Mouse (Mus musculus): ENCODE measurements at regions not wholly inside any gene's neighbourhood (a gene's known extent, or its start where the extent isn't known, plus 50 kb on each side); places are given as distances from the start of the nearest gene placed in this dataset.

GRCm38 (mm10) chr11:33061570-33061969, 85.6 kb downstream of the Fgf18 start:
- Histone ChIP-seq H3K36me3 (ENCODE audit: insufficient read depth, low read length) (no peaks in the 10 kb centered on the region), H3K4me3 (replicated peaks; ENCODE audit: low read length) (no peak overlapping the region), H3K27me3 (ENCODE audit: insufficient read depth, low read length) (peaks cover 8% of the 10 kb centered on the region; the same call in 1 of the 2 replicates), H3K4me1 (replicated peaks; ENCODE audit: low read depth, low read length) (0 out of 2 replicates have a peak, but pooled peaks cover 3% of the 10 kb centered on the region), H3K9me3 (ENCODE audit: low read length) (peaks cover 4% of the 10 kb centered on the region; the same call in 1 of the 2 replicates)
- no peak for TF ChIP-seq POU5F1 (IDR thresholded peaks at IDR 0.05; ENCODE audit: borderline replicate concordance, low read length)

GRCm38 (mm10) chr11:33060352-33060751, 86.8 kb downstream of the Fgf18 start:
- TF ChIP-seq NANOG (IDR thresholded peaks at IDR 0.05; ENCODE audit: borderline replicate concordance, low read length), result no peak
- no peak for TF ChIP-seq POU5F1 (IDR thresholded peaks at IDR 0.05; ENCODE audit: borderline replicate concordance, low read length)
- TF ChIP-seq CTCF (conservative IDR thresholded peaks at IDR 0.05; ENCODE audit: low read length), result no peak
- Histone ChIP-seq H3K4me1 (replicated peaks; ENCODE audit: low read depth, low read length) (0 out of 2 replicates have a peak, but pooled peaks cover 3% of the 10 kb centered on the region), H3K9me3 (ENCODE audit: low read length) (peaks cover 4% of the 10 kb centered on the region; the same call in 1 of the 2 replicates), H3K4me3 (replicated peaks; ENCODE audit: low read length) (no peak overlapping the region), H3K36me3 (ENCODE audit: insufficient read depth, low read length) (no peaks in the 10 kb centered on the region), H3K27me3 (ENCODE audit: insufficient read depth, low read length) (peaks cover 10% of the 10 kb centered on the region; the same call in 1 of the 2 replicates)

GRCm38 (mm10) chr11:33050216-33050615, 97.0 kb downstream of the Fgf18 start:
- Histone ChIP-seq H3K4me1 (replicated peaks; ENCODE audit: low read depth, low read length) (peaks cover 3% of the 10 kb centered on the region; the same call in 1 of the 2 replicates), H3K9me3 (ENCODE audit: low read length) (no peaks in the 10 kb centered on the region), H3K4me3 (replicated peaks; ENCODE audit: low read length) (peak overlapping the region; percentile 37; the same call in 1 of the 2 replicates), H3K27me3 (ENCODE audit: insufficient read depth, low read length) (peaks cover 25% of the 10 kb centered on the region), H3K36me3 (ENCODE audit: insufficient read depth, low read length) (no peaks in the 10 kb centered on the region)
- TF ChIP-seq NANOG (IDR thresholded peaks at IDR 0.05; ENCODE audit: borderline replicate concordance, low read length), result no peak
- TF ChIP-seq POU5F1 (IDR thresholded peaks at IDR 0.05; ENCODE audit: borderline replicate concordance, low read length), result no peak
- TF ChIP-seq CTCF (conservative IDR thresholded peaks at IDR 0.05; ENCODE audit: low read length), result no peak

- Histone ChIP-seq H3K27me3 (ENCODE audit: insufficient read depth, low read length) (0 out of 2 replicates have a peak, but pooled peaks cover 2% of the 10 kb centered on the region), H3K9me3 (ENCODE audit: low read length) (no peaks in the 10 kb centered on the region)
Measured at GRCm38 (mm10) chr11:33039854-33040792, 107.1 kb downstream of the Fgf18 start.

GRCm38 (mm10) chr11:33036367-33036766, 110.8 kb downstream of the Fgf18 start:
- no peaks in the 10 kb centered on the region for H3K9me3 ChIP-seq (ENCODE audit: low read length)
- peaks cover 14% of the 10 kb centered on the region for H3K4me1 ChIP-seq (replicated peaks; ENCODE audit: low read depth, low read length)
- TF ChIP-seq NANOG (IDR thresholded peaks at IDR 0.05; ENCODE audit: borderline replicate concordance, low read length) (no peak), CTCF (conservative IDR thresholded peaks at IDR 0.05; ENCODE audit: low read length) (no peak), POU5F1 (IDR thresholded peaks at IDR 0.05; ENCODE audit: borderline replicate concordance, low read length) (no peak)
- H3K27me3 ChIP-seq (ENCODE audit: insufficient read depth, low read length), result 0 out of 2 replicates have a peak, but pooled peaks cover 2% of the 10 kb centered on the region
- H3K4me3 ChIP-seq (replicated peaks; ENCODE audit: low read length), result no peak overlapping the region
- no peaks in the 10 kb centered on the region for H3K36me3 ChIP-seq (ENCODE audit: insufficient read depth, low read length)

More at GRCm38 (mm10) chr11:33039854-33040792, 107.1 kb downstream of the Fgf18 start:
- peaks cover 14% of the 10 kb centered on the region for H3K4me1 ChIP-seq (replicated peaks; ENCODE audit: low read depth, low read length)
- TF ChIP-seq NANOG (IDR thresholded peaks at IDR 0.05; ENCODE audit: borderline replicate concordance, low read length) (peak; percentile 68), CTCF (conservative IDR thresholded peaks at IDR 0.05; ENCODE audit: low read length) (no peak), POU5F1 (IDR thresholded peaks at IDR 0.05; ENCODE audit: borderline replicate concordance, low read length) (no peak)
- H3K4me3 ChIP-seq (replicated peaks; ENCODE audit: low read length), result no peak overlapping the region
- no peaks in the 10 kb centered on the region for H3K36me3 ChIP-seq (ENCODE audit: insufficient read depth, low read length)

- no peaks in the 10 kb centered on the region for H3K9me3 ChIP-seq (ENCODE audit: low read length)
- TF ChIP-seq NANOG (IDR thresholded peaks at IDR 0.05; ENCODE audit: borderline replicate concordance, low read length) (no peak), CTCF (conservative IDR thresholded peaks at IDR 0.05; ENCODE audit: low read length) (peak; percentile 70)
- H3K36me3 ChIP-seq (ENCODE audit: insufficient read depth, low read length), result no peaks in the 10 kb centered on the region
- H3K27me3 ChIP-seq (ENCODE audit: insufficient read depth, low read length), result no peaks in the 10 kb centered on the region
- peaks cover 4% of the 10 kb centered on the region; the same call in 1 of the 2 replicates for H3K4me1 ChIP-seq (replicated peaks; ENCODE audit: low read depth, low read length)
- H3K4me3 ChIP-seq (replicated peaks; ENCODE audit: low read length), result no peak overlapping the region
Measured at GRCm38 (mm10) chr11:33028920-33029319, 118.3 kb downstream of the Fgf18 start.

GRCm38 (mm10) chr11:33027121-33027520, 120.1 kb downstream of the Fgf18 start:
- peaks cover 4% of the 10 kb centered on the region; the same call in 1 of the 2 replicates for H3K4me1 ChIP-seq (replicated peaks; ENCODE audit: low read depth, low read length)
- no peak for TF ChIP-seq POU5F1 (IDR thresholded peaks at IDR 0.05; ENCODE audit: borderline replicate concordance, low read length)
- TF ChIP-seq NANOG (IDR thresholded peaks at IDR 0.05; ENCODE audit: borderline replicate concordance, low read length), result no peak
- TF ChIP-seq CTCF (conservative IDR thresholded peaks at IDR 0.05; ENCODE audit: low read length), result no peak
- H3K27me3 ChIP-seq (ENCODE audit: insufficient read depth, low read length), result no peaks in the 10 kb centered on the region
- H3K9me3 ChIP-seq (ENCODE audit: low read length), result no peaks in the 10 kb centered on the region; the same call in 1 of the 2 replicates
- H3K4me3 ChIP-seq (replicated peaks; ENCODE audit: low read length), result peak overlapping the region; percentile 60
- no peaks in the 10 kb centered on the region for H3K36me3 ChIP-seq (ENCODE audit: insufficient read depth, low read length)
